Mouse (Mus musculus): Measurements from ENCODE around the gene 6330409D20Rik.

The 6330409D20Rik gene

GRCm38 (mm10) chr2:32693823-32694411 lies 46.9 kb downstream of the 6330409D20Rik start:
- peak; percentile 95 for DNase-seq

- DNase-seq: no peak
Observed at GRCm38 (mm10) chr2:32693282-32693681, 47.5 kb downstream of the 6330409D20Rik start.

- DNase-seq: no peak
Observed at GRCm38 (mm10) chr2:32692496-32692895, 48.3 kb downstream of the 6330409D20Rik start.

- DNase-seq: no peak
Observed at GRCm38 (mm10) chr2:32691041-32691440, 49.8 kb downstream of the 6330409D20Rik start.

- DNase-seq: peak; percentile 92
Observed at GRCm38 (mm10) chr2:32689420-32689819, 51.4 kb downstream of the 6330409D20Rik start.

GRCm38 (mm10) chr2:32687562-32687961 lies 53.3 kb downstream of the 6330409D20Rik start:
- DNase-seq: no peak

GRCm38 (mm10) chr2:32686640-32687039 lies 54.2 kb downstream of the 6330409D20Rik start:
- DNase-seq: no peak

GRCm38 (mm10) chr2:32685807-32686206 lies 55.0 kb downstream of the 6330409D20Rik start:
- DNase-seq: no peak

GRCm38 (mm10) chr2:32684681-32685428 lies 56.0 kb downstream of the 6330409D20Rik start:
- DNase-seq: no peak

GRCm38 (mm10) chr2:32683701-32684100 lies 57.1 kb downstream of the 6330409D20Rik start:
- DNase-seq: no peak

GRCm38 (mm10) chr2:32682721-32683417 lies 57.9 kb downstream of the 6330409D20Rik start:
- DNase-seq: no peak

Measured in right cerebral cortex, adult 18-20 months (tissue).